Mouse (Mus musculus) embryonic fibroblast, embryonic 13.5 days (primary cell): Measurements from ENCODE around the gene Kirrel3. TPM values are rescaled to one million over a fixed set of nuclear protein-coding genes. Genes with fewer than 3 reads are reported as not detected.

ENCODE experiments used
- H3K27ac ChIP-seq: 2 replicates; pipeline ENCODE4 v1.5.1; 2012; ENCODE audit warnings: low read length, control low read depth, inconsistent platforms; ENCODE audit not compliant: insufficient read depth
- H3K4me1 ChIP-seq: 2 replicates; pipeline ENCODE4 v1.6.1; 2011; ENCODE audit warnings: low read length; ENCODE audit not compliant: control insufficient read depth, insufficient read depth
- H3K4me3 ChIP-seq: 2 replicates; pipeline ENCODE4 v1.5.1; 2011; ENCODE audit warnings: mild to moderate bottlenecking, control low read depth, low read length; ENCODE audit not compliant: insufficient read depth
- CTCF ChIP-seq: IDR thresholded peaks from 2 replicates; pipeline ENCODE4 v1.5.1; 2011; ENCODE audit warnings: mild to moderate bottlenecking, control low read depth, low read length, moderate library complexity, borderline replicate concordance; ENCODE audit not compliant: insufficient read depth
- POLR2A ChIP-seq: IDR thresholded peaks from 2 replicates; pipeline ENCODE4 v1.6.1; 2011; ENCODE audit warnings: low read depth, mild to moderate bottlenecking, control low read depth, low read length, moderate library complexity
- polyA plus RNA-seq: library from polyadenylated mRNA; stranded (reverse); fragments of >200 nt; gene quantifications from 2 replicates; pipeline ENCODE4 v1.2.4, GENCODE M21; 2011; ENCODE audit warnings: low read depth; ENCODE audit not compliant: missing spikeins, insufficient read length

Gene Kirrel3
- polyA plus RNA-seq, 1 experiment, result 0.97 TPM

DNA sequence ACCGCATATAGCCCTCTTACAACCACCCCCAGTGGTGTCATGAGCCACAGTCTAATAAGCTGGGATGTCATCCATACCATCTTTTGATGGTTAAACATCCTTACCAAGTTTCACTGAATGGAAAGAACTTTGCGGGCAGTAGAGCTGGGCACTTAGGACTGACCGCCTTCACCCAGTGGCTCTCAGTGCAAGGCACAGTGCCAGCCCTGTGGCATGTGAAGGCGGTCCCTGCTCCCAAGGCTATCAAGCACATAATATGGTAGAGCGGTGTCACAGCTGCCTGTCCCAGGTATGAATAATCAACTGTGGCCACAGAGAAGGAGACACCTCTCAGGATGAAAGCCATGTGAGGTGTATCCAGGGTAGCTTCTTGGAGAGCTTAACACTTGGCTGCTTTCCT is 433.3 kb downstream of the Kirrel3 start:
- TF ChIP-seq POLR2A, result no peak
- no peak for TF ChIP-seq CTCF
- H3K4me3 ChIP-seq, result no peak overlapping the region
- peaks cover 4% of the 10 kb centered on the region; the same call in 1 of the 2 replicates for H3K4me1 ChIP-seq
- H3K27ac ChIP-seq, result no peak overlapping the region

DNA sequence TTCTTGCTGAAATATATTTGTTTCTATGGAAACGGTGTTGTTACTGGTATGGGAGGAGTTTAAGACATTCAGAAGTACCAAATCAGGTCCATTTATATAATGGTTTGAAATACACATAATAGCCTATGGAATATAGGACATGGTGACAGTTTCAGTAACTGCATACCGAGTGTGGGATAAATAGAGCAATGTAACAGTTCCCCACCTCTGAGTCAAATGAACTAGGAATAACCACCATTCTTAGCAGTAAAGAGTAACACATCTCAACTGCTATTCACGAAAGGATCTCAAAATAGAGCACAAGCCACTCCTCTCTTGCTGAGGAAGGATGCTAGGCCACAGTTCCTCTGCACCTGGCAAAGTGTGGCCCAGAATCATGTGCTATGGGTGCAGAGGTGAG is 434.4 kb downstream of the Kirrel3 start:
- Histone ChIP-seq H3K4me1 (peaks cover 2% of the 10 kb centered on the region; the same call in 1 of the 2 replicates), H3K27ac (no peak overlapping the region), H3K4me3 (no peak overlapping the region)
- no peak for TF ChIP-seq POLR2A
- no peak for TF ChIP-seq CTCF

DNA sequence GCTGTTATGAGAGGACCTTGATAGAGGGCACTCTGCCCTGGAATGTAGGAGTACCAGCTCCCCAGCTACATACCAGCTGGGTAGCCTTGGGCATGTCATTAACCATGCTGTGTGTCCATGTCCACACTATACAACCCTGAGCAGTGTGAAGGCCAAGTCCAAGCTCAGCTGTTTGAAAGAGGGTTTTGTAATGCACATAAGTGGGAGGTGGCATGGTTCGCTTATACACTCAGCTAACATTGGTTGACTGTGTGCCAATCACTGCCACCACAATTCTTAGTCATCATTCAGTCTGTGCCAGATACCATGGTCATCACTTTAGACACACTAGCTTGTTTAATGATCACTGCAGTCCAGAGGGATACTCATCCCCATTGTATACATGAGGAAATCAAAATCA is 436.2 kb downstream of the Kirrel3 start:
- Histone ChIP-seq H3K27ac (no peak overlapping the region), H3K4me1 (peaks cover 2% of the 10 kb centered on the region; the same call in 1 of the 2 replicates), H3K4me3 (no peak overlapping the region)
- TF ChIP-seq POLR2A (no peak), CTCF (no peak)

DNA sequence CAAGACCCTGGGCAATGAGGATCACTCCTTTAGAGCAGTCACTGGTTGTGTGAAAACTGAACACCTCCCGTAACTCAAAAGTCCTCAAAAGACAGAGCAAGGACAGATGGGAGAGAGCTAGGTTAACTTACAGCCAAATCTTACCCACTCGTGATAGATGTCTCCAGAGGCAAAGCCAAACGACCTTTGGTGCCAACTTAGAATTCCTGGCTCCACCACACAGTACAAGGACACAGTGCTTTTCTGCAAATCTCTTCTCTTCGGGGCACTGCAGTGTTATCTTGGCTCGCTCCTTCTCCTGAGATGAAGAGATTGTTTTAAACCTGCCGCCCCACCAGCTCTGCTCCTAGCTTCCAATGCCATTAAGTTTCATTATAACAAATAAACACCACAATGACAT is 437.0 kb downstream of the Kirrel3 start:
- TF ChIP-seq CTCF, result no peak
- Histone ChIP-seq H3K27ac (no peak overlapping the region), H3K4me1 (peaks cover 2% of the 10 kb centered on the region; the same call in 1 of the 2 replicates), H3K4me3 (no peak overlapping the region)

DNA sequence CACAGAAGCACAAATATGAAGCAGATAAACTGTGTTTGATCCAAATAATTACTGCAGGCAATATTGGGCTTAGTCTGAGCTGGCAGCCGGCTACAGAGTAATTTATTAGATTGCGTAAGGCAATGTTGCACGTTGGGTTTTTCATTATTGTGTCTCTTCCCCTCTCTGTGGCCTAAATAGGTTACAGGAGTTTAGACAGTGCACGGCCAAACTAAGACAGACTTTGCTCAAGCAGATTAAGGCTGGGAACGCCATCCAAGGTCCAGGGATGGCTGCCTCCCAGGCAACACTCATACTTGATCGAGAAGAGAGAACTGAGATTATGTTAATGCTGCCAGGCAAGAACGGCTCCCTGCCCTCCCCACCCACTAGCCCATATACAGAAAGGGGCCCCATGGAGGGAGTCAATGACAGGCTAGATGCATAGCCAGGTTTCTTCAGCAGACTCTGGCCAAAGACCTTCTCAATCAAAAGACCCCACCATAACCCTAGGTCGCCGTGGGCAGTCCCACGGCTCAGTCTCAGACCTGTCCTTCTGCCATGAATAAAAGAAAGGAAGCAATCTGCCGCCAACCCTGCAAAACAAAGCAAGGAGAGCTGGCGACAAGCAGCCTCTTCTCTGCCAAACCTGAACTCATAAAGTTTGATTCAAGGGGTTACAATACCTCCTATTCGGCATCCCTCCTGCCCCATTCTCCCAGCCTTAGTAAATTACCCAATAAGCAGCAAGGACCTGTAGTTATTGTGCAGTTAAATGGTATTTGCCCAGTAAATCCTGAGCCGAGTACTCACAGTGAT is 437.6 kb downstream of the Kirrel3 start:
- peaks cover 2% of the 10 kb centered on the region; the same call in 1 of the 2 replicates for H3K4me1 ChIP-seq
- TF ChIP-seq POLR2A, result no peak
- no peak for TF ChIP-seq CTCF
- no peak overlapping the region for H3K4me3 ChIP-seq
- no peak overlapping the region for H3K27ac ChIP-seq

DNA sequence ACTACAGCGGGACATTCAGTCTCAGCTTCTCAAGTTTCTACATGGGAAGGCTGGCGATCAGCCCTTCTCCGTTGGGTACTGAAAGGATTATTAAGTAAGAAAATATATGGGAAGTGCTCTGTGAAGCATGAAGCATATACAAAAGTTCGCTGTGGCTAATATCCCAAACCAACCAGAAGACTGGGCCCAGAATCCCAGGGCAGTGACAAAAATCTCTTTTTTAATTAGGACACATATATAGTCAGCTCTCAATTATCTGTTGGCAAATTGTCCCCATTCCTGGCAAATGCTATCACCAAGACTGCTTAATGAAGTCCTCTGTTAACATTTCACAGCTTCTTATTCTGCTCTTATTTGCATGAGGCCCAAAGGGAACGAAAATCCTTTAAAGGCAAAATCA is 439.9 kb downstream of the Kirrel3 start:
- Histone ChIP-seq H3K27ac (no peak overlapping the region), H3K4me3 (no peak overlapping the region), H3K4me1 (peaks cover 2% of the 10 kb centered on the region; the same call in 1 of the 2 replicates)
- TF ChIP-seq CTCF, result no peak
- no peak for TF ChIP-seq POLR2A

DNA sequence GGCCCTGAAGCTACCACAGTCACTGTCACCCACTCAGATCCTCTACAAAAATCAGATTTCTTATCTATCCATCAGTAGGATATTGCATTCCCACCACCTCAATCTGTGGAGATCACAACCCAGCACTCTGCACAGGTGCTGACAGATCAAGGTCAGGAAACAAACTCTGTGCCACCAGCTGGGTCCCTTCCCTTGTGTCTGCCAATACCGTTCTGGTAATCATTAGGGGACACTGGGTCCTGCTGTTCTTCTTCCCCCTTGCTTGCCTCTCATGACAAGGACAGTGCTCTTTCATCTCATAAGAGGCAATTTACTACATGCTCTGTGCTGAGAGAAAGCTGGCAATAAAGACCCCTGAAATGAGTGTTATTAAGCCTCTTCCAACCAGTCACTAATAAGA is 444.7 kb downstream of the Kirrel3 start:
- H3K4me3 ChIP-seq, result no peak overlapping the region
- H3K27ac ChIP-seq, result no peak overlapping the region
- TF ChIP-seq CTCF (no peak), POLR2A (no peak)
- no peaks in the 10 kb centered on the region for H3K4me1 ChIP-seq

DNA sequence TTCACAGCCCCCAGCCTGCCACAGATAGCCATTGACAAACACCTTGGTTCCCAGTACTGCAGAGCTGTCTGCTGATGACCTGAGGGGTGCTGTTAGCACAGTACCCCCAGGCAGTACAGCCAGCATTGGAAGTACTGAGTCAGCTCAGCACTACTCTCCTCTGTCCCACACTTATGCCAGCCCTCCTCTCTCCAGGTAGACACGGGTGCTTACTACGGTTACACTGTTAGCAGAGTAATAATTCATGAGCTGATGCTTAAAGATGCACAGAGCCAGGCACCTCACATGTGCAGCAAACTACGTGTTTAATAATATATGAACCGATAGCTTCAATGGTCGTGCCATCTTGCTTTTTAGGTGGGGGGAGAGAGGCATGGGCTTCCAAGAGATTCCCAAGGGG is 452.4 kb downstream of the Kirrel3 start:
- no peak for TF ChIP-seq POLR2A
- TF ChIP-seq CTCF, result no peak
- Histone ChIP-seq H3K27ac (no peak overlapping the region), H3K4me3 (no peak overlapping the region), H3K4me1 (peaks cover 4% of the 10 kb centered on the region)

DNA sequence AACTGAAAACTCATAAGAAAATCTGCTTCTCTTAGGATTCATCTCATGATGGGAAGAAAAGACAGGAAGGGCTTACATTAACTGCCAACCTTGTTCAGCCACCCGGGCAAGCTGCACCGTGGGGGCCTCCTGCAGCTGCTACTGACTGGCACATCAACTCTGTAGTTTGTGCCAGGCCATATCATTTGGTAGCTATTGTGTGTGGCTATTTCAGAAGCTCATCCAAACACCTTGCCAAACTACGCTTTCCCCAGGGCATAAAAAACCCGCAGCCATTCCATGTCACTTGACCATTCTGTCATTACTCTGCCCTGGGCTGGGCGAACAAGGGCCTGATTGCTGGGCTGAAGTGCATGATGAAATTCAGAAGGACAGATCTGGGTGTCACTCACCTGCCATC is 453.9 kb downstream of the Kirrel3 start:
- Histone ChIP-seq H3K4me1 (peaks cover 9% of the 10 kb centered on the region), H3K27ac (no peak overlapping the region), H3K4me3 (no peak overlapping the region)
- TF ChIP-seq POLR2A (no peak), CTCF (no peak)

DNA sequence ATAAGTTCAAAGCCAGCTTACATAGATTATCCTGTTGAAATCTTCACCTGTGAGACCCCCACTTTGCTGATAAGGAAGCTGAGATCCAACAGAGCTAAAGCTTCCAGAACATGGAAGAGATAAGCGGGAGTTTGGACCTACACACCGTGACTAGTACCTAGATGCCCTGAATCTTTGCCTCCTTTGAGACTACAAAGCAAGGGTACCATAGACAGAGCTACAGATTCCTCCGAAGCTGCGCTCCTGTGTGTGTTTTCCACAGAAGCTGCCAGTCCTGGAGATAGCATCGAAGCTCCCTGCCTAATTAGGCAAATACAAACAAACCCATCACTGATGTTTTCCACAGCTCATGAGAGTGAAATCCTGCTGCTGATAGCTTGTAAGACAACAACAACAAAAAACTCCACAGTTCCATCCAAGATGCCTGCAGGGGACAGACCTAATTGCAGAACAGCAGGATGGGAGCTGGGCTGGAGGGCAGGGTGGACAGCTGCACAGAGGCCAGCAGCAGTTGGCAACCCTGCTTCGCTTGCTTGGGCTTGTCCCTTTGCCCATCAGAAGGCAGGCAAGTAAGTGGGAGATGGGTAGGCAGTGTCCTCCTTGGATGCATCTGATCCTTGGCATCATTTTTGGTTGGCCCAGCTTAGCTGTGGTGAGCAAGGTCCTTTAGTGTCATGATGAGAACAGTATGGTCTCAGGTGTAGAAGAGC is 456.6 kb downstream of the Kirrel3 start:
- no peak overlapping the region for H3K27ac ChIP-seq
- H3K4me1 ChIP-seq, result peaks cover 14% of the 10 kb centered on the region
- no peak overlapping the region for H3K4me3 ChIP-seq
- no peak for TF ChIP-seq POLR2A
- TF ChIP-seq CTCF, result no peak
